Mouse (Mus musculus): ENCODE results near the gene Dusp8. TPM values are rescaled to one million over a fixed set of nuclear protein-coding genes. Genes with fewer than 3 reads are reported as not detected.

Dusp8 gene
- polyA plus RNA-seq, 1 experiment = 94.9 TPM

DNA sequence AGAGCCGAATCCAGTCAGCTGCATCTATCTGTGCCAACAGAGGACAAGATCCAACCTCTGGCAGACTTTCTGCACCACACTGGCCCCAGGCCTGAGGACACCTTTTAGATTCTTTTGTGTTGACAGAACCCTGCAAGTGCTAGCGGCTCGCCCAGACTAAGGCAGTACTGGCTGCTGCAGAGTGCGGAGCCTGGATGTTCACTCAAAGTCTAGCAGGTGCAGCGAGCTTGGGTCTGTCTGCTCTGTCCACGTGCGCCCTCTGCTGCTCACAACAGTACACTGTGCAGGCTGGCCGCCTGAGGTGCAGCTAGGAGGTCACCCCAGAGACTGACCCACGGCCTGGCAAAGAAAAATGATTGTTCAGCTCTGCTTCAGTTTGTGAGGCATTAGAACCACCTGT lies 2.1 kb upstream of the Dusp8 start:
- no peaks in the 10 kb centered on the region; the same call in 1 of the 2 replicates for H3K4me1 ChIP-seq (ENCODE audit: control insufficient read depth, insufficient read depth, low read length)
- no peak overlapping the region for H3K4me3 ChIP-seq (ENCODE audit: insufficient read depth, low read length)
- no peak overlapping the region for H3K27ac ChIP-seq (ENCODE audit: insufficient read depth, low read length)
- peak; percentile 90 for TF ChIP-seq CTCF (IDR thresholded peaks at IDR 0.05; ENCODE audit: extremely low read depth, insufficient read depth, low read length)
- TF ChIP-seq POLR2A (IDR thresholded peaks at IDR 0.05; ENCODE audit: extremely low read depth, insufficient read depth, low read length) = no peak

DNA sequence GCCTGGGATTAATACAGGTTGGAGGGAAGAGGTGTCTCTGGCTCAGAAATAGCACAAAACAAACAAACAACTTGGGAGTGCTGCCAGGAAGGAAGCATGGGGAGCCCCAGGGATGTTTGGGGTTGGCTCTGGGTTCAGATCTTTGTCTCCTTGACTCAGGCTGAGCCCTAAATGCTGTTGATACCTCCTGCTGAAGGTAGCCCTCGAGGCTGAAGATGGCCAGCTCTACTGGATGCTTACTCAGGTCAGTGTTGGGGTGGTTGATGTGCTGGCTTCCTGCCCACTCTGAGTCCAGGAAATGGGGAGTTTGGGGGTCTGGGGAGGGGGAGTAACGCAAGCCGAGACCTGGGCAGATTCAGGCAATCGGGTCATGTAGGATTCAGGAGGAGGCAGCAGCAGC lies 1.1 kb upstream of the Dusp8 start:
- TF ChIP-seq POLR2A (IDR thresholded peaks at IDR 0.05; ENCODE audit: extremely low read depth, insufficient read depth, low read length) (no peak), CTCF (IDR thresholded peaks at IDR 0.05; ENCODE audit: extremely low read depth, insufficient read depth, low read length) (no peak)
- Histone ChIP-seq H3K4me3 (ENCODE audit: insufficient read depth, low read length) (no peak overlapping the region), H3K4me1 (ENCODE audit: control insufficient read depth, insufficient read depth, low read length) (peaks cover 2% of the 10 kb centered on the region; the same call in 1 of the 2 replicates), H3K27ac (ENCODE audit: insufficient read depth, low read length) (no peak overlapping the region)

GRCm38 (mm10) chr7:142094301-142095143 lies 1.1 kb downstream of the Dusp8 start:
- Histone ChIP-seq H3K4me1 (ENCODE audit: control insufficient read depth, insufficient read depth, low read length) (peaks cover 15% of the 10 kb centered on the region), H3K27ac (ENCODE audit: insufficient read depth, low read length) (peak overlapping the region; percentile 100), H3K4me3 (ENCODE audit: insufficient read depth, low read length) (peak overlapping the region; percentile 80)
- TF ChIP-seq CTCF (IDR thresholded peaks at IDR 0.05; ENCODE audit: extremely low read depth, insufficient read depth, low read length) (no peak), POLR2A (IDR thresholded peaks at IDR 0.05; ENCODE audit: extremely low read depth, insufficient read depth, low read length) (peak; percentile 25; the same call in 1 of the 2 replicates)

- H3K4me1 ChIP-seq (ENCODE audit: control insufficient read depth, insufficient read depth, low read length) = peaks cover 15% of the 10 kb centered on the region
- TF ChIP-seq CTCF (IDR thresholded peaks at IDR 0.05; ENCODE audit: extremely low read depth, insufficient read depth, low read length) = no peak
- no peak for TF ChIP-seq POLR2A (IDR thresholded peaks at IDR 0.05; ENCODE audit: extremely low read depth, insufficient read depth, low read length)
These were observed 1.9 kb downstream of the Dusp8 start for GRCm38 (mm10) chr7:142093696-142094240.

DNA sequence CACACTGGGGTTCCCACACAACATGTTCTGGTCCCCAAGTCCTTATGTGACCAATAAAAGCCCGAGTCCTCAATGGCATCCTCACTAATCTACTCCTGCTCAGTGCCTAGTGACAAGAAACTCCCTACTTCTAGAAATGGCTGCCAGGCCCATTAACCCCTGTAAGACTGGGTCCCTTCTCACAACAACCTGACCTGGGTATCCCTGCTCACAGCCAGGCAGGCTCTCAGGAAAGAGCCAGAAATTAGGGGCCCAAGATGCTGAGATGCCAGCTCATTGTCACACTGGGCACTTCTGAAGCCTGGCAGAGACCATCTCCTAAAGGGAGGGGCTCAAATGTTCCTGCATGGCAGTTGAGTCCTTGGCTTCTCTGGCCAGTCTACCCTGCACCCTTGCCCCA lies 2.7 kb downstream of the Dusp8 start:
- TF ChIP-seq CTCF (IDR thresholded peaks at IDR 0.05; ENCODE audit: extremely low read depth, insufficient read depth, low read length) (no peak), POLR2A (IDR thresholded peaks at IDR 0.05; ENCODE audit: extremely low read depth, insufficient read depth, low read length) (0 out of 2 replicates have a peak, but pooled peaks have one; percentile 21)
- Histone ChIP-seq H3K27ac (ENCODE audit: insufficient read depth, low read length) (no peak overlapping the region), H3K4me3 (ENCODE audit: insufficient read depth, low read length) (peak overlapping the region; percentile 80), H3K4me1 (ENCODE audit: control insufficient read depth, insufficient read depth, low read length) (peaks cover 15% of the 10 kb centered on the region)

More at GRCm38 (mm10) chr7:142093696-142094240, 1.9 kb downstream of the Dusp8 start:
- Histone ChIP-seq H3K4me3 (ENCODE audit: insufficient read depth, low read length) (peak overlapping the region; percentile 80), H3K27ac (ENCODE audit: insufficient read depth, low read length) (peak overlapping the region; percentile 100)

- Histone ChIP-seq H3K27ac (ENCODE audit: insufficient read depth, low read length) (no peak overlapping the region), H3K4me3 (ENCODE audit: insufficient read depth, low read length) (peak overlapping the region; percentile 80), H3K4me1 (ENCODE audit: control insufficient read depth, insufficient read depth, low read length) (peaks cover 15% of the 10 kb centered on the region)
- TF ChIP-seq POLR2A (IDR thresholded peaks at IDR 0.05; ENCODE audit: extremely low read depth, insufficient read depth, low read length) (peak; percentile 37; the same call in 1 of the 2 replicates), CTCF (IDR thresholded peaks at IDR 0.05; ENCODE audit: extremely low read depth, insufficient read depth, low read length) (no peak)
These were observed 3.8 kb downstream of the Dusp8 start for GRCm38 (mm10) chr7:142091848-142092247.

GRCm38 (mm10) chr7:142089648-142090447 lies 5.8 kb downstream of the Dusp8 start:
- TF ChIP-seq POLR2A (IDR thresholded peaks at IDR 0.05; ENCODE audit: extremely low read depth, insufficient read depth, low read length) (no peak), CTCF (IDR thresholded peaks at IDR 0.05; ENCODE audit: extremely low read depth, insufficient read depth, low read length) (no peak)
- Histone ChIP-seq H3K4me3 (ENCODE audit: insufficient read depth, low read length) (no peak overlapping the region), H3K27ac (ENCODE audit: insufficient read depth, low read length) (no peak overlapping the region), H3K4me1 (ENCODE audit: control insufficient read depth, insufficient read depth, low read length) (peaks cover 18% of the 10 kb centered on the region)

DNA sequence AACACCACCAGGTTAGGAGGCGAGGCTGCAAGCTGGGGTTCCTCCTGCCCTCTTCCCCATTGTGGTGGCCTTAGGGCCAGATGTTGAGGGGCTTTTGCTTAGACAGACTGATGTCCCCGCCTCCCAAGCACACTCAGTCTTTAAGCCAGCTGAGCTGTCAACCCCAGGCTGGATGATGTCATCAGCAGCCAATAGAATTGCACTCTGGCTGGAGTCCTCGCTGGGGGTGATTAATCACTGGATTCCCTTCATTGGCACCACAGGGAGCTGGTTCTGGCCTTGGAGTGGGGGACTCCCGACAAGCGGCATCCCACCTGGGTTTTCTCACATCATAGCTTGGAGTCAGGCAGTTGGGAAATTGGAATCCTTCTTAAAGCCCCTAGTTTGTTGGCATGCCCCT lies 6.8 kb downstream of the Dusp8 start:
- H3K4me3 ChIP-seq (ENCODE audit: insufficient read depth, low read length) = no peak overlapping the region
- TF ChIP-seq CTCF (IDR thresholded peaks at IDR 0.05; ENCODE audit: extremely low read depth, insufficient read depth, low read length) (no peak), POLR2A (IDR thresholded peaks at IDR 0.05; ENCODE audit: extremely low read depth, insufficient read depth, low read length) (no peak)
- H3K4me1 ChIP-seq (ENCODE audit: control insufficient read depth, insufficient read depth, low read length) = peaks cover 21% of the 10 kb centered on the region
- no peak overlapping the region for H3K27ac ChIP-seq (ENCODE audit: insufficient read depth, low read length)

DNA sequence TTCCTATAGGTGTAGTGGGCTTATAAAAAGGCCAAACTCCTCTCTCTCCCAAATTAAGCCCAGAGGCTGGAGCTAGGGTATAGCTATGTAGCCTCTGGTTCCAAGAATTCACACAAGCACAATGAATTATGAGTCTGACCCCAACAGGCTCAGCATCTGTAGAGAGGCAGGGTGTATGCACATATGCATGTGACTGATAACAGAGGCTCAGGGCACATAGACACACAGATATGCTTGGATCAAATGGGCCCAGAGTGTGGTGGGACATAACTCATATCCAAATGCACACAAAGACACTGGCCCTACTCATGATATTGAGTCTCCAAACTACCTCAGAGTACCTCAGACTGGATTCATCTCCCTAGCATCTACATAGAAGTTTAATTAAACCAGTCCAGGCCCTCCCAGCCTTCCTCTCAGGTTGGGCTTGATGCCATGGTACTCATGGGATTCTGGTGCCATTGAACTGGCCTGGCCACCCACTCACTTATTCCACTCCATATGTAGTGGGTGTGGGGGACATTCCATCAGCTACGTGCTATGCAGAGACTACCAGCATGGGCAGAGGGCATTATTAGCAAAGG lies 8.5 kb downstream of the Dusp8 start:
- no peak for TF ChIP-seq POLR2A (IDR thresholded peaks at IDR 0.05; ENCODE audit: extremely low read depth, insufficient read depth, low read length)
- TF ChIP-seq CTCF (IDR thresholded peaks at IDR 0.05; ENCODE audit: extremely low read depth, insufficient read depth, low read length) = no peak
- Histone ChIP-seq H3K4me1 (ENCODE audit: control insufficient read depth, insufficient read depth, low read length) (peaks cover 19% of the 10 kb centered on the region), H3K4me3 (ENCODE audit: insufficient read depth, low read length) (no peak overlapping the region), H3K27ac (ENCODE audit: insufficient read depth, low read length) (no peak overlapping the region)

All from cortical plate, adult 2 months (tissue).